Mouse (Mus musculus) thymus, postnatal 4 days (tissue): Measurements from ENCODE around the gene Pla2g2e.
"Not testable (repeated sequence)": the region's sequence is repeated elsewhere in the genome, so short reads cannot be mapped to it uniquely, and the experiment has no call there.

Experiments used
- DNase-seq: peaks from one replicate; pipeline ENCODE4 v3.0.0; 2021

The Pla2g2e gene

GRCm38 (mm10) chr4:138884261-138884660, 6.5 kb downstream of the Pla2g2e start:
- peak; percentile 87 for DNase-seq

- no peak for DNase-seq
Measured at GRCm38 (mm10) chr4:138889165-138889564, 11.4 kb downstream of the Pla2g2e start.

GRCm38 (mm10) chr4:138889635-138890034, 11.9 kb downstream of the Pla2g2e start:
- DNase-seq, result no peak

GRCm38 (mm10) chr4:138892655-138893054, 14.9 kb downstream of the Pla2g2e start:
- no peak for DNase-seq

GRCm38 (mm10) chr4:138893789-138894188, 16.0 kb downstream of the Pla2g2e start:
- DNase-seq, result not testable (repeated sequence)

GRCm38 (mm10) chr4:138899361-138899760, 21.6 kb downstream of the Pla2g2e start:
- DNase-seq, result no peak

- no peak for DNase-seq
Measured at GRCm38 (mm10) chr4:138905624-138906337, 28.0 kb downstream of the Pla2g2e start.

GRCm38 (mm10) chr4:138913141-138913787, 35.5 kb downstream of the Pla2g2e start:
- DNase-seq, result peak; percentile 65

- DNase-seq, result peak; percentile 97
Measured at GRCm38 (mm10) chr4:138913797-138914196, 36.1 kb downstream of the Pla2g2e start, which contains the start of gene Otud3. TSS of gene Otud3 (minus strand) at chr4:138913945.

- no peak for DNase-seq
Measured at GRCm38 (mm10) chr4:138917282-138917681, 39.5 kb downstream of the Pla2g2e start.

GRCm38 (mm10) chr4:138921254-138922130, 43.8 kb downstream of the Pla2g2e start:
- no peak for DNase-seq

- peak; percentile 97 for DNase-seq
Measured at GRCm38 (mm10) chr4:138922131-138922459, 44.4 kb downstream of the Pla2g2e start.

GRCm38 (mm10) chr4:138925561-138925960, 47.8 kb downstream of the Pla2g2e start:
- DNase-seq, result no peak
